Mouse (Mus musculus) brain, embryonic 14.5 days (tissue): ENCODE results near the gene Ehbp1.

Source experiments
- CTCF ChIP-seq: fragments of 200-500 bp; IDR thresholded peaks from 2 replicates; pipeline ENCODE4 v1.5.1; 2012; ENCODE audit warnings: inconsistent platforms, mild to moderate bottlenecking, moderate library complexity, borderline replicate concordance; ENCODE audit not compliant: insufficient read depth, insufficient read length; ENCODE audit errors: extremely low read depth
- POLR2A ChIP-seq: fragments of 200-500 bp; IDR thresholded peaks from 2 replicates; pipeline ENCODE4 v1.6.1; 2012; ENCODE audit warnings: mild to moderate bottlenecking, inconsistent platforms, borderline replicate concordance; ENCODE audit not compliant: poor library complexity, insufficient read depth, insufficient read length, severe bottlenecking; ENCODE audit errors: extremely low read depth

DNA sequence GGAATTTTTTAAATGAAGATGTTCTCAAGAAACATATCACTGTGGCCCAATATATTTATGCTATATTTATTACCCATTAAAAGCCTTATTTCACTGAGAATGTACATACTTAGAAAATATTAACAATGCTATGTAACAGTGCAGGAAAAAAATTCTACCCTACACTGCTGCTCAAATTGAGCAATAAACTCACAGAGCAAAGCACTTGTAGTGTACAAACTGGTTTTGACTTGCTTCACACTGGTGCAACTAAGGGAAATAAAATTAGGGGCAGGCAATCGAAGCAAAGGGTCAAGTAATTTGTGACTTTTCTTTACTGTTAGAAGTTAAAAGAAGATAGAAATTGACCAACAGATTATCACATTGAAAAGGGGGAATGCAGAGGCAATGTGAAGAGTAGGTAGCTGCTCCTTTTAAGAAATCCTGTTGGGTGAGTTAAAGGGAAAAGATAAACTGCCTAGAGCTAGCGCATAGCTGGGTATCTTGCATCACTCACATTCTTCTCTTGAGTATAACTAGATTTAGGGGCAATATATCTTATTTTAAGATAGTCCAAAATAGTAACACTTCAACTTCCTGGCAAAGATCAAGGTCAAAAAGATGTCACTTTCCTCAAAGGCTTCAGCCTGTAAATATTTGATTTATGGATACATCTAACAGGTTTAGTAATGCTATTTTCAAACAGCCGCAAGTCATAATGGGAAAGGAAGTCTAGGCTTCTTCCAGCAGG, 186.6 kb downstream of the Ehbp1 start:
- TF ChIP-seq CTCF: no peak
- no peak for TF ChIP-seq POLR2A
